Mouse (Mus musculus): ENCODE results near the gene Gm15085. TPM values are rescaled to one million over a fixed set of nuclear protein-coding genes. Genes with fewer than 3 reads are reported as not detected.
"Not testable (repeated sequence)": the region's sequence is repeated elsewhere in the genome, so short reads cannot be mapped to it uniquely, and the experiment has no call there.

The Gm15085 gene
- polyA plus RNA-seq (2016; fragmentation: Nextera tagmentation; extraction: Ambion mirVana), result not detected in 2 replicates

DNA sequence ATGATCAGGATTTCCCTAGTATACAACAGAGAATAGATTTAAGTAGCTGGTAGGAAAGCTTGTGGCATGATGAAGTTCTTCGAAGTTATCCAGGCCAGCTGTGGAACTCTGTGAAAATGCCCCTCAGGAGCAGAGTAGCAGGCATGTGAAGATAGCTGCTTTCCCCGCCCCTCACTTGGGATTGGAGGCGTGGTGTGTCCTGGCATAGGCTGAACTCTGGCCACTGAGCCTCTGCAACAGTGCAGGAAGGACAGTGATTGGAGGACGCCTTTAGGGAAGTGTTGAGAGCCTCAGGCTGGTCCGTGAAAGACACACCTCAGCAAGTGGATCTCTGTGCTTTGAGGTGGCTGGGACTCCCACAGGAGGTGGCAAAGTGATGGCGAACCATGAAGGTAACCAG is at the start of gene Gm15085:
Gene Gm15085, plus strand, starts transcription at position 301 of the 400 bp plus-strand sequence.
- H3K36me3 ChIP-seq (replicated peaks); H3K27ac ChIP-seq; H3K4me2 ChIP-seq; H3K4me3 ChIP-seq (replicated peaks); ATAC-seq (ENCODE audit: low FRiP score); H3K4me1 ChIP-seq; H3K9ac ChIP-seq; H3K9me3 ChIP-seq; H3K27me3 ChIP-seq: not testable (repeated sequence)
- WGBS, result no CpG with 5 or more reads among the region's 6 CpGs

Other genes with a start within 250 kb of the Gm15085 start
- gene Gm15093, start 175.2 kb upstream of the Gm15085 start, polyA plus RNA-seq (2016; fragmentation: Nextera tagmentation; extraction: Ambion mirVana), result not detected in 2 replicates
- not detected in 2 replicates for gene Gm10439, start 147.0 kb downstream of the Gm15085 start, polyA plus RNA-seq (2016; fragmentation: Nextera tagmentation; extraction: Ambion mirVana)

Measured in forebrain, embryonic 12.5 days (tissue).